Mouse (Mus musculus): ENCODE measurements at regions not wholly inside any gene's neighbourhood (a gene's known extent, or its start where the extent isn't known, plus 50 kb on each side); places are given as distances from the start of the nearest gene placed in this dataset.

- TF ChIP-seq POLR2A (IDR thresholded peaks at IDR 0.05; ENCODE audit: insufficient read depth, low read depth, low read length) (no peak), CTCF (IDR thresholded peaks at IDR 0.05; ENCODE audit: insufficient read depth, low read depth, low read length) (no peak)
These were observed 80.3 kb downstream of the Snrpe start for GRCm38 (mm10) chr1:133529817-133530216.

All from olfactory bulb, adult 2 months (tissue).